Mouse (Mus musculus): ENCODE data around the gene Tcfl5. TPM values are rescaled to one million over a fixed set of nuclear protein-coding genes. Genes with fewer than 3 reads are reported as not detected.

The Tcfl5 gene
- polyA plus RNA-seq, 1 experiment from 2014 or later: 0.75 TPM

GRCm38 (mm10) chr2:180582481-180583153, 59.9 kb downstream of the Tcfl5 start:
- Histone ChIP-seq H3K27ac (ENCODE audit: low read depth, low read length) (peak overlapping the region; percentile 71; the same call in 1 of the 2 replicates), H3K4me3 (ENCODE audit: low read depth, low read length) (peak overlapping the region; percentile 90), H3K36me3 (ENCODE audit: control insufficient read depth, insufficient read depth, low read length) (peaks cover 13% of the 10 kb centered on the region), H3K4me2 (ENCODE audit: low read depth, low read length) (peak overlapping the region; percentile 91), H3K9ac (replicated peaks; ENCODE audit: low read depth, low read length) (peak overlapping the region; percentile 97), H3K9me3 (ENCODE audit: control insufficient read depth, low read length) (no peaks in the 10 kb centered on the region), H3K27me3 (ENCODE audit: control insufficient read depth, insufficient read depth, low read length) (no peaks in the 10 kb centered on the region), H3K4me1 (ENCODE audit: control insufficient read depth, insufficient read depth, low read length) (peaks cover 11% of the 10 kb centered on the region)
- peak; percentile 63 for ATAC-seq (ENCODE audit: low read depth)
- under 1% methylated on average over 54 of the region's 57 CpGs for WGBS

GRCm38 (mm10) chr2:180581002-180581401, 61.5 kb downstream of the Tcfl5 start, which contains the start of gene Mrgbp:
TSS of gene Mrgbp (plus strand) at chr2:180581304.
- 70% methylated on average over 3 of the region's 3 CpGs for WGBS
- H3K9me3 ChIP-seq (ENCODE audit: control insufficient read depth, low read length): no peaks in the 10 kb centered on the region
- no peak within 1 kb of the TSS for H3K4me2 ChIP-seq (ENCODE audit: low read depth, low read length)
- H3K36me3 ChIP-seq (ENCODE audit: control insufficient read depth, insufficient read depth, low read length): peaks cover 10% of the 10 kb centered on the region
- no peak for ATAC-seq (ENCODE audit: low read depth)
- H3K27ac ChIP-seq (ENCODE audit: low read depth, low read length): no peak within 1 kb of the TSS
- no peaks in the 10 kb centered on the region for H3K27me3 ChIP-seq (ENCODE audit: control insufficient read depth, insufficient read depth, low read length)
- peaks cover 11% of the 10 kb centered on the region for H3K4me1 ChIP-seq (ENCODE audit: control insufficient read depth, insufficient read depth, low read length)
- no peak within 1 kb of the TSS for H3K9ac ChIP-seq (replicated peaks; ENCODE audit: low read depth, low read length)
- H3K4me3 ChIP-seq (ENCODE audit: low read depth, low read length): no peak within 1 kb of the TSS

- no peak overlapping the region for H3K9ac ChIP-seq (replicated peaks; ENCODE audit: low read depth, low read length)
- no peak overlapping the region for H3K4me3 ChIP-seq (ENCODE audit: low read depth, low read length)
- H3K4me1 ChIP-seq (ENCODE audit: control insufficient read depth, insufficient read depth, low read length): peaks cover 6% of the 10 kb centered on the region
- no peak overlapping the region for H3K4me2 ChIP-seq (ENCODE audit: low read depth, low read length)
- peak; percentile 41; the same call in 1 of the 2 replicates for ATAC-seq (ENCODE audit: low read depth)
- H3K27ac ChIP-seq (ENCODE audit: low read depth, low read length): no peak overlapping the region
- H3K9me3 ChIP-seq (ENCODE audit: control insufficient read depth, low read length): no peaks in the 10 kb centered on the region
- H3K36me3 ChIP-seq (ENCODE audit: control insufficient read depth, insufficient read depth, low read length): no peaks in the 10 kb centered on the region
- WGBS: 2% methylated on average over 3 of the region's 3 CpGs
- H3K27me3 ChIP-seq (ENCODE audit: control insufficient read depth, insufficient read depth, low read length): no peaks in the 10 kb centered on the region
These were observed 63.8 kb downstream of the Tcfl5 start for GRCm38 (mm10) chr2:180578686-180579085.

- no peak overlapping the region for H3K9ac ChIP-seq (replicated peaks; ENCODE audit: low read depth, low read length)
- 46% methylated on average over 4 of the region's 4 CpGs for WGBS
- no peak overlapping the region for H3K27ac ChIP-seq (ENCODE audit: low read depth, low read length)
- H3K4me3 ChIP-seq (ENCODE audit: low read depth, low read length): no peak overlapping the region
- H3K4me1 ChIP-seq (ENCODE audit: control insufficient read depth, insufficient read depth, low read length): no peaks in the 10 kb centered on the region
- H3K27me3 ChIP-seq (ENCODE audit: control insufficient read depth, insufficient read depth, low read length): no peaks in the 10 kb centered on the region
- ATAC-seq (ENCODE audit: low read depth): no peak
- no peaks in the 10 kb centered on the region for H3K36me3 ChIP-seq (ENCODE audit: control insufficient read depth, insufficient read depth, low read length)
- H3K9me3 ChIP-seq (ENCODE audit: control insufficient read depth, low read length): no peaks in the 10 kb centered on the region
- no peak overlapping the region for H3K4me2 ChIP-seq (ENCODE audit: low read depth, low read length)
These were observed 66.0 kb downstream of the Tcfl5 start for GRCm38 (mm10) chr2:180576482-180576881.

Other genes with a start within 250 kb of the Tcfl5 start
- gene Slco4a1, start 186.5 kb downstream of the Tcfl5 start, polyA plus RNA-seq (2014; fragmentation: Nextera tagmentation; extraction: Ambion mirVana): 2.0 and 2.4 TPM in 2 replicates
- gene Ntsr1, start 142.7 kb downstream of the Tcfl5 start, polyA plus RNA-seq (2014; fragmentation: Nextera tagmentation; extraction: Ambion mirVana): 1.6 and 2.3 TPM in 2 replicates
- gene Mrgbp, start 61.4 kb downstream of the Tcfl5 start, polyA plus RNA-seq (2014; fragmentation: Nextera tagmentation; extraction: Ambion mirVana): 40.0 and 41.8 TPM in 2 replicates
- gene Ogfr, start 53.5 kb downstream of the Tcfl5 start, polyA plus RNA-seq (2014; fragmentation: Nextera tagmentation; extraction: Ambion mirVana): 87.9 and 92.3 TPM in 2 replicates
- 53.2 and 55.7 TPM in 2 replicates for gene Col9a3, start 44.9 kb downstream of the Tcfl5 start, polyA plus RNA-seq (2014; fragmentation: Nextera tagmentation; extraction: Ambion mirVana)
- 29.0 and 34.8 TPM in 2 replicates for gene Dido1, start 67.3 kb upstream of the Tcfl5 start, polyA plus RNA-seq (2014; fragmentation: Nextera tagmentation; extraction: Ambion mirVana)
- 53.3 and 56.5 TPM in 2 replicates for gene Gid8, start 67.4 kb upstream of the Tcfl5 start, polyA plus RNA-seq (2014; fragmentation: Nextera tagmentation; extraction: Ambion mirVana)
- gene Slc17a9, start 82.6 kb upstream of the Tcfl5 start, polyA plus RNA-seq (2014; fragmentation: Nextera tagmentation; extraction: Ambion mirVana): 0.17 and 0.21 TPM in 2 replicates
- 2.2 and 2.8 TPM in 2 replicates for gene Bhlhe23, start 134.2 kb upstream of the Tcfl5 start, polyA plus RNA-seq (2014; fragmentation: Nextera tagmentation; extraction: Ambion mirVana)

Measured in neural tube, embryonic 14.5 days (tissue).